24 mouse cellular contexts compared by ENCODE assay signal in genomic region chr12:46676341-46676740, GRCm38 (mm10).
DNase-seq lines count a peak whose midpoint lies in the region; ATAC-seq and TF ChIP-seq lines count a peak whose summit lies in the region.
"Had no signal": no experiment of that assay in that cellular context is flagged by ENCODE, and none has a peak within 500 bp of the region (broad histone marks: within the 10 kb centered on the region; RNA-seq: fewer than 3 reads in every experiment).

No protein-coding gene starts in this region.

- no peaks in the 10 kb centered on the region for H3K4me1 ChIP-seq in forebrain, postnatal 0 days (ENCODE audit: insufficient read depth)
- no peaks in the 10 kb centered on the region for H3K4me1 ChIP-seq in forebrain, embryonic 12.5 days
- H3K4me1 ChIP-seq: heart, embryonic 10.5 days; heart, embryonic 13.5 days had no signal

- H3K9me3 ChIP-seq in forebrain, postnatal 0 days (ENCODE audit: low read length), result no peaks in the 10 kb centered on the region
- H3K9me3 ChIP-seq in forebrain, embryonic 12.5 days, result no peaks in the 10 kb centered on the region
- H3K9me3 ChIP-seq: heart, embryonic 10.5 days; heart, embryonic 13.5 days had no signal

- H3K36me3 ChIP-seq in forebrain, postnatal 0 days (ENCODE audit: insufficient read depth), result no peaks in the 10 kb centered on the region
- no peaks in the 10 kb centered on the region for H3K36me3 ChIP-seq in forebrain, embryonic 12.5 days (replicated peaks)
- H3K36me3 ChIP-seq: heart, embryonic 10.5 days; heart, embryonic 13.5 days had no signal

- peak; percentile 61 for DNase-seq in forebrain, postnatal 0 days
- DNase-seq in layer of hippocampus, adult 2 months (ENCODE audit: low spot score in 2 of 2), result peak; percentile 10 to 14
- no peak for DNase-seq in layer of hippocampus, postnatal 25 days (ENCODE audit: extremely low spot score in 1 of 2, low spot score in 1 of 2)
- peak; percentile 17 for DNase-seq in brain, adult 2 months (ENCODE audit: low read depth, low spot score)
- peak; percentile 64 for DNase-seq in brain, embryonic 14.5 days (ENCODE audit: low read depth)
- no peak for DNase-seq in cerebellum, adult 9-11 months
- DNase-seq in urinary bladder, postnatal 10 days (ENCODE audit: low spot score), result no peak
- DNase-seq: adrenal gland, adult 2 months; adrenal gland, postnatal 14 days; cerebellum, adult 11 months; cerebellum, adult 8-10 months; cerebellum, postnatal 14 days; gastrocnemius, postnatal 10 days; gastrocnemius, postnatal 36 days; heart, adult 2 months; heart, postnatal 14 days; heart, postnatal 4 days had no signal

- H3K9ac ChIP-seq in forebrain, postnatal 0 days, result no peak overlapping the region
- H3K9ac ChIP-seq in forebrain, embryonic 12.5 days, result no peak overlapping the region
- H3K9ac ChIP-seq: heart, embryonic 13.5 days; hindbrain, embryonic 14.5 days had no signal

- peaks cover 6% of the 10 kb centered on the region; the same call in 1 of the 2 replicates for H3K27me3 ChIP-seq in forebrain, postnatal 0 days (ENCODE audit: insufficient read depth, low read length)
- no peaks in the 10 kb centered on the region for H3K27me3 ChIP-seq in forebrain, embryonic 12.5 days
- H3K27me3 ChIP-seq: heart, embryonic 13.5 days had no signal

- 0 out of 2 replicates have a peak, but pooled peaks have one; percentile 47 for ATAC-seq in forebrain, postnatal 0 days
- ATAC-seq in forebrain, embryonic 12.5 days (ENCODE audit: low FRiP score), result no peak
- ATAC-seq: CD4-positive, CD25-positive, alpha-beta regulatory T cell, adult 4 months; hindbrain, postnatal 0 days; inflammation-experienced regulatory T-cells, adult 6 months had no signal

- TF ChIP-seq CTCF in forebrain, postnatal 0 days (IDR thresholded peaks at IDR 0.05; ENCODE audit: low read depth), result no peak
- TF ChIP-seq CTCF in layer of hippocampus, adult 2 months (conservative IDR thresholded peaks at IDR 0.05), result no peak
- TF ChIP-seq CTCF in brain, embryonic 14.5 days (IDR thresholded peaks at IDR 0.05; ENCODE audit: borderline replicate concordance, extremely low read depth, insufficient read depth, insufficient read length), result no peak

- no peak for TF ChIP-seq POLR2A in brain, embryonic 14.5 days (IDR thresholded peaks at IDR 0.05; ENCODE audit: borderline replicate concordance, extremely low read depth, insufficient read depth, insufficient read length, poor library complexity, severe bottlenecking)

- 49% methylated on average over 2 of the region's 2 CpGs for WGBS in forebrain, postnatal 0 days
- WGBS in forebrain, embryonic 12.5 days, result 85% methylated on average over 2 of the region's 2 CpGs

- H3K4me2 ChIP-seq in forebrain, postnatal 0 days (ENCODE audit: low read depth), result no peak overlapping the region
- H3K4me2 ChIP-seq in forebrain, embryonic 12.5 days, result no peak overlapping the region
- H3K4me2 ChIP-seq: heart, embryonic 13.5 days; hindbrain, embryonic 14.5 days had no signal

- H3K4me3 ChIP-seq in forebrain, postnatal 0 days (ENCODE audit: low read depth, low read length), result no peak overlapping the region
- H3K4me3 ChIP-seq in forebrain, embryonic 12.5 days (replicated peaks), result no peak overlapping the region
- no peak overlapping the region for H3K4me3 ChIP-seq in layer of hippocampus, adult 2 months
- H3K4me3 ChIP-seq: heart, adult 2 months; heart, embryonic 10.5 days; heart, embryonic 13.5 days had no signal

- no peak overlapping the region for H3K27ac ChIP-seq in forebrain, postnatal 0 days (ENCODE audit: low read depth, low read length)
- no peak overlapping the region for H3K27ac ChIP-seq in forebrain, embryonic 12.5 days
- H3K27ac ChIP-seq in layer of hippocampus, adult 2 months, result no peak overlapping the region
- H3K27ac ChIP-seq: heart, adult 2 months; heart, embryonic 10.5 days; heart, embryonic 13.5 days; hindbrain, embryonic 14.5 days; hindbrain, postnatal 0 days had no signal

Comparison
In these comparisons a context has a peak if more than half of its experiments do, and no peak if none do; other contexts are left out.
1. DNase-seq: peak in forebrain, postnatal 0 days (single experiment), layer of hippocampus, adult 2 months (2 of 2), brain, adult 2 months (single experiment) and brain, embryonic 14.5 days (single experiment); none in layer of hippocampus, postnatal 25 days (0 of 2), cerebellum, adult 9-11 months (single experiment) and urinary bladder, postnatal 10 days (single experiment).